34 mouse cellular contexts compared by ENCODE assay signal in genomic region chr7:114492540-114492939, GRCm38 (mm10).
"Had no signal": no experiment of that assay in that cellular context is flagged by ENCODE, and none has a peak within 500 bp of the region (broad histone marks: within the 10 kb centered on the region; RNA-seq: fewer than 3 reads in every experiment).

No protein-coding gene starts in this region.

- H3K27ac ChIP-seq: heart, embryonic 10.5 days; heart, embryonic 13.5 days; heart, embryonic 15.5 days; hindbrain, embryonic 10.5 days; hindbrain, embryonic 12.5 days; hindbrain, embryonic 13.5 days; hindbrain, embryonic 14.5 days; hindbrain, embryonic 15.5 days; hindbrain, postnatal 0 days; intestine, embryonic 15.5 days; kidney, postnatal 0 days; layer of hippocampus, adult 2 months; left cerebral cortex, adult 2 months had no signal

- H3K4me1 ChIP-seq: heart, embryonic 10.5 days; heart, embryonic 12.5 days; heart, embryonic 15.5 days; hindbrain, embryonic 10.5 days; hindbrain, embryonic 12.5 days; hindbrain, embryonic 13.5 days; hindbrain, embryonic 15.5 days; intestine, embryonic 15.5 days had no signal

- H3K9ac ChIP-seq: heart, embryonic 12.5 days; heart, embryonic 13.5 days; heart, embryonic 15.5 days; hindbrain, embryonic 12.5 days; hindbrain, embryonic 13.5 days; hindbrain, embryonic 14.5 days; hindbrain, embryonic 15.5 days; intestine, embryonic 15.5 days had no signal

- H3K4me2 ChIP-seq: heart, embryonic 11.5 days; heart, embryonic 12.5 days; heart, embryonic 13.5 days; heart, embryonic 15.5 days; hindbrain, embryonic 12.5 days; hindbrain, embryonic 13.5 days; hindbrain, embryonic 14.5 days; hindbrain, embryonic 15.5 days; intestine, embryonic 15.5 days had no signal

- ATAC-seq: hindbrain, embryonic 16.5 days; hindbrain, postnatal 0 days; inflammation-experienced regulatory T-cells, adult 6 months; intestine, embryonic 15.5 days; intestine, embryonic 16.5 days; intestine, postnatal 0 days had no signal

- H3K4me3 ChIP-seq: heart, embryonic 10.5 days; heart, embryonic 12.5 days; heart, embryonic 13.5 days; heart, embryonic 15.5 days; hindbrain, embryonic 10.5 days; hindbrain, embryonic 12.5 days; hindbrain, embryonic 13.5 days; hindbrain, embryonic 15.5 days; intestine, embryonic 15.5 days; layer of hippocampus, adult 2 months; left cerebral cortex, adult 2 months had no signal

- DNase-seq: heart, postnatal 14 days; heart, postnatal 36 days; heart, postnatal 4 days; kidney, adult 11 months; kidney, adult 18-20 months; kidney, adult 2 months; kidney, adult 8-10 months; kidney, adult 9 months; kidney, postnatal 10 days; kidney, postnatal 14 days; kidney, postnatal 25 days; kidney, postnatal 36 days; kidney, postnatal 4 days; layer of hippocampus, adult 9-11 months; layer of hippocampus, postnatal 36 days had no signal

- H3K27me3 ChIP-seq: heart, embryonic 12.5 days; heart, embryonic 13.5 days; heart, embryonic 15.5 days; hindbrain, embryonic 12.5 days; hindbrain, embryonic 13.5 days; hindbrain, embryonic 15.5 days; intestine, embryonic 15.5 days had no signal

- H3K9me3 ChIP-seq: heart, embryonic 10.5 days; heart, embryonic 12.5 days; heart, embryonic 13.5 days; heart, embryonic 15.5 days; hindbrain, embryonic 10.5 days; hindbrain, embryonic 12.5 days; hindbrain, embryonic 13.5 days; hindbrain, embryonic 15.5 days; intestine, embryonic 15.5 days had no signal

- H3K36me3 ChIP-seq: heart, embryonic 10.5 days; heart, embryonic 12.5 days; heart, embryonic 13.5 days; heart, embryonic 15.5 days; hindbrain, embryonic 10.5 days; hindbrain, embryonic 12.5 days; hindbrain, embryonic 13.5 days; hindbrain, embryonic 15.5 days; intestine, embryonic 15.5 days had no signal
